Mouse (Mus musculus) NIH3T3 (cell line): ENCODE data around the gene Prss56.

ENCODE experiments used
- DNase-seq: peaks from one replicate; pipeline ENCODE4 v3.0.0-alpha.2; 2012; ENCODE audit warnings: low read depth

Prss56 gene

DNA sequence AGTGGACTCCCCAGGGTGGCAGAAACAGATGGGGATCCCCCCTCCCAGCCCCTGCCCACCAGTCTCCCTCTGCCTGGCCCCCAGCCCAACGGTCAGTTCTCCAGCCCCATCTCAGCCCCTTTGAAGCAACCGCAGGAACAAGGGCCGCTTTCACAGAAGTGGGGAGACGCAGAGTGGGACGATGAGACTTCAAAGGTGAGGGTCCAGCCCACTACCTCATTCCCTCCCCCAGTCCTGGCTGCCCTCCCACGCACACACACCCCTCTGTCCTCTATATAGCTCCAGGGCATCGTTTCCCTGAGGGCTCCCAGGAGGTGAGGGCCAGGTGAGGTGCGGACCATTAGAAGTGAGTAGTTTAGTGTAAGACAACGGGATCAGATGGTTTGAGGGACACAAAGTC lies at the start of gene Prss56:
Gene Prss56, plus strand, starts transcription at position 301 of the 400 bp plus-strand sequence.
- no peak for DNase-seq

- DNase-seq = no peak
These were observed 41.6 kb upstream of the Prss56 start for GRCm38 (mm10) chr1:87141550-87141949.

DNA sequence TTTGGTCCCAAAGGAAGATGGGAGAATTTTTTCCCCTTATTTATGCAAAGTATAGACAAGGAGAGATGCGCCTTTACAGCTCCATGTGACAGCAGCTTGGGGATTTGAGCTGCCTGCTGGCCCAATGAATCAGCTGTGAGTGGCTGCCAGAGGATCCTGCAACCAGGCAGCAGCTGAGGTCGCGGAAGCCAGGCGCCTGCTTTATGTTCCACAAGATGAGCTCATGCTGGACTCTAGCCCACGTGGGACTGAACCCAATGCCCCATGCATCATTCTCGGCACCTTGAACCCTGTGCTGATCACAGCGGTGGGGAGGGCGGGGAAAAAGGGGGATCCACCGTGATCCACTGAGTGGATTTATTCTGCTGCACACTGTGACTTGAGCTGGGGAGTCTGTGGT lies 40.7 kb upstream of the Prss56 start:
- DNase-seq = peak; percentile 79

DNA sequence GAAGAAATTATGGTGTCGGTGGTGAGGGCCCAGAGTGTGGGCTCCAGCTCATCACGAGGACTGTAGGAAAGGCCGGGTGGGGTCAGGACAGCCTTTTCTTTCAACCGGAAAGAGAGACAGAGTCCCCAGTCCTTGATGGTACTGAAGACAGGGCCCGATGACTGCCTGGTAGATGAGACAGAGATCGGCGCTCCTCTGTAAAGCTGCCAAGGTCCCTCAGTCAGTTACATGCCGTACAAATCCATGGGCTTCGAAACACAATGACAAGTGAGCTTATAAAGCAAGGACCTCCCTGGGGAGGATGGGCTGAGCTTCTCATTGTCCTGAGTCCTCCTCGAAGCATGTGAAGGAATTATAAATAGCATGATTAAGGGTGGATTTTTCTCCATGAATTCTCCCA lies 40.0 kb upstream of the Prss56 start:
- DNase-seq = no peak

DNA sequence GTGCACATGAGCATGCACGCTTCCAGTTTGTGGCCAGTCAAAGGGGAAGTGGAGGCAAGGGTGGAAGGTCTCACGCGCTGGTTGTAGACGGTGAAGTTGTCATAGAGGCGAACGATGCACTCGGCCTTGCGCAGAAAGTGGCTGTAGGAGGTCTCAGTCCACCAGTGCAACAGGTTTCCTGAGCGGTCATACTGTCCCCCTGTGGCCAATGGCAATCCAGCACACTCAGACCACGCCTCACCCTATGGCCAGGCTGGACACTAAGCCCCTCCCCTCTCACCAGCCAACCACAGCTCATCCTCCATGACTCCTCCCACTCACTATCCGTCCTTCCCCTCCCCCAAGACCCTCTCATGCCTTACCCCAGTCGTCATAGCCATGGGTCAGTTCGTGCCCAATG lies 33.7 kb upstream of the Prss56 start:
- DNase-seq = no peak

DNA sequence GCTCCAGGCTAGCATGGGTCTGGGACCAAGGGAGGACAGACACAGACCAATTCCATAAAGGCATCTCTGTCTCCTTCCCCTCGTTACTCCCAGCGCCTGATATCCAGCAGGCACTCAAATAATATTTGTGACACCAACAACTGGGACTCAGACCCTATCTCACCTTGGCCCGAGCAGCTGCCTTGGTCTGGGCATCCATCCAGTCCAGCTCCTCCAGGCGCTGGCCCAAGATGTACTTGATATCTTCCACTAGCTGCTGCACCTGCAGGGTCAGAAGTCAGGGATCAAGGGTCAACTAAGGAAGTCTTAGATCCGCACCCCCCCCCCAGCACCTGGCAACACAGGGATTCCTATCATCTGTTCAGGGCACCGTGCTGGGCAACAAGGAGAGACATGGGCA lies 31.8 kb upstream of the Prss56 start:
- DNase-seq = no peak

DNA sequence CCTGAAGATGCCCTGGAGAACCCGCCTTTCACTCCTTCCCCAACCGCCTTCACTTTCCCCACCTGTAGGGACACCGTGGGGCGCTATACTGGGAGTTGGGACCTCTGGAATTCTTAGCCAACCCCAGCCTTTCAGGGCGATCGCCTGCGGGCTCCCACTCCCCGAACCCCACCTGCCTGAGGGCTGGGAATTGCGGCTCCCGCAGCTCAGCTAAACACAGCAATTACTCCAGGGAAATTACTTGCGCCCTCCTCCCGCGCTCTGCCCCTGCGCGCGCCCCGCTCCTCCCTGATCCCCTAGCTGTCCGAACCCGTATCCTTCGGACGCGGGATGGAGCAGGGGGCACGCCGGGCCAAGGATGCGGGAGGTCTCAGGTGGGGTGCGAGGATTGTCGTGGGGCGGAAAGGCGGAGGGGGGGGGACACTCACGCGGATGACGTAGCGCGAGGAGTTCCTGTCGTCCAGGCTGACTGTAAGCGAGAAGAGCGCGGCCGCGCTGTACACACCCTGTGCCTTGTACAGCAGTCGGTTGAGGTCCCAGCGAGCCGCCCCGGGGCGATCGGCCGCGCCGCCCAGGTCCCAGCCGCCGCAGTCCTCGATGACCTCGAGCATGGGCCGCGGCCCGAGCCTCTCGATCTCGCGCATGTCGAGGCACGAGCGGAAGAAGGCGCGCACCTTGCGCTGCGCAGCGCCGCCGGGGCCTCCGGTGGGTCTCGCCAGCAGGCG lies 29.2 kb upstream of the Prss56 start:
- no peak for DNase-seq

GRCm38 (mm10) chr1:87154501-87155120 lies 28.5 kb upstream of the Prss56 start:
- no peak for DNase-seq

- no peak for DNase-seq
These were observed 27.4 kb upstream of the Prss56 start for GRCm38 (mm10) chr1:87155531-87156198.

GRCm38 (mm10) chr1:87156199-87156587 lies 26.9 kb upstream of the Prss56 start, which contains the start of gene Ecel1:
Gene Ecel1 (minus strand): TSS chr1:87156521.
- DNase-seq = no peak

DNA sequence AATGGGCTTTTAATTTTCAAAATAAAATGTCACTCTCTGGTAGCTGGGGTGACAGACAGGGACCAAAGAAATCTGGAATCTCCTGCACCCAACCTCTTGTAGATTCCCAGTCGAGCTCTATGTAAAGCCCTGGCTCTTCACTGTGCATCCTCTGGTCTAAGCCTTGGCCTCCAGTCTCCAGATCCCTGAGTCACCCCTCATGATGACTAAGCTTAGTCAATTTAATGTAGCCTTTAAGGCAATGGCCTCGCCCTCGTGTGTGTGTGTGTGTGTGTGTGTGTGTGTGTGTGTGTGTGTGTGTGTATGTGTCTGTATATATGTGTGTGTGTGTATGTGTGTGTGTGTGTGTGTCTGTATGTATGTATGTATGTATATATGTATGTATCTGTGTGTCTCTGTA lies 23.7 kb upstream of the Prss56 start:
- DNase-seq = peak; percentile 78

DNA sequence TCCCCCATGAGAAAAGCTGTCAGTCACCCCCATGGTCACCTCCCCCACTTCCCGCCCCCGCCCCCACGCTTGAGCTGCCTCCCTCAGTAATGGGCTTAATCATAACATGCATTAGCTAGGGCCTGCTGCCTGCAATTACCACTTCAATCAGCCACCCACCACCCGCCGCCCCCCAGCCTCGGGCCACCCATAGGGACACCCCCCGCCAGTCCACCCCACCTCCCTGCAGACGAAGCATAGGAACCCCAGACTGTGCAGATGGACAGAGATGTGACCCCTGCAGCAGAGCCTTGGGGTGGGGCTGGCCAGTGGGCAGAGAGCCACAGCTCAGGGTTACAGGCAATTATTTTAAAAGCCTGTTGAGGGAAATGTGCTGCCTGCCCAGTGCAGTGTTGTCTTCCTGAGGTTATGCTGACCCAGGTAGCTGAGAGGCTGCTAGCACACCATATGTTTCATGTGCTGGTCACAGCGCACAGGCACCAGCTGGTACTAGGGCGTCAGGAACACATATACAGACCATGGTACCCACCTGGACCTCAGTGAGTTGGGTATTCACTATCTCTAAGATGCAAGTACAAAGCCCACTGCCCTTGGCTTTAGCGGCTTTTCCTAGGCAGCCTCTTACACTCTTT lies 18.8 kb upstream of the Prss56 start:
- DNase-seq = no peak

- DNase-seq = no peak
These were observed 18.3 kb upstream of the Prss56 start for GRCm38 (mm10) chr1:87164796-87165184.

- no peak for DNase-seq
These were observed 12.7 kb upstream of the Prss56 start for GRCm38 (mm10) chr1:87170458-87170857.

DNA sequence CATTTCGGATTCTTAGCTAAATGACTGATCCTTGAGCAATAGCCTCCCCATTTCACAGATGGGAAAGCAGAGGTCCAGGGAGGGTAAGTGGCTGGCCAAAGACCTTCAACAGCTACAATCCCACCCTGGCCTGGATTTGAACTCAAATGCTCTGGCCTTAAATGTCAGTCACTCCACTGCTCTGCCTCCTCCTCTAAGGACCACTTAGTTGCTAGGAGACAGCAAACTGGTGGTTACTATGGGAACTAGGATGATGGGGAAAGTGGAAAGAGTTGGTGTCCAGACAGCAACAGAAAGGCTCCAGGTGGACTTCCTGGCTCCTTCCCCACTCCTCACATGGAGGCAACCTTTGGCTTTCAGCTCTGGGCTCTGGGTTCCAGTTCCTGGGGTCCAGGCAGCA lies 11.8 kb upstream of the Prss56 start:
- no peak for DNase-seq

GRCm38 (mm10) chr1:87172316-87172715 lies 10.8 kb upstream of the Prss56 start:
- DNase-seq = peak; percentile 30

DNA sequence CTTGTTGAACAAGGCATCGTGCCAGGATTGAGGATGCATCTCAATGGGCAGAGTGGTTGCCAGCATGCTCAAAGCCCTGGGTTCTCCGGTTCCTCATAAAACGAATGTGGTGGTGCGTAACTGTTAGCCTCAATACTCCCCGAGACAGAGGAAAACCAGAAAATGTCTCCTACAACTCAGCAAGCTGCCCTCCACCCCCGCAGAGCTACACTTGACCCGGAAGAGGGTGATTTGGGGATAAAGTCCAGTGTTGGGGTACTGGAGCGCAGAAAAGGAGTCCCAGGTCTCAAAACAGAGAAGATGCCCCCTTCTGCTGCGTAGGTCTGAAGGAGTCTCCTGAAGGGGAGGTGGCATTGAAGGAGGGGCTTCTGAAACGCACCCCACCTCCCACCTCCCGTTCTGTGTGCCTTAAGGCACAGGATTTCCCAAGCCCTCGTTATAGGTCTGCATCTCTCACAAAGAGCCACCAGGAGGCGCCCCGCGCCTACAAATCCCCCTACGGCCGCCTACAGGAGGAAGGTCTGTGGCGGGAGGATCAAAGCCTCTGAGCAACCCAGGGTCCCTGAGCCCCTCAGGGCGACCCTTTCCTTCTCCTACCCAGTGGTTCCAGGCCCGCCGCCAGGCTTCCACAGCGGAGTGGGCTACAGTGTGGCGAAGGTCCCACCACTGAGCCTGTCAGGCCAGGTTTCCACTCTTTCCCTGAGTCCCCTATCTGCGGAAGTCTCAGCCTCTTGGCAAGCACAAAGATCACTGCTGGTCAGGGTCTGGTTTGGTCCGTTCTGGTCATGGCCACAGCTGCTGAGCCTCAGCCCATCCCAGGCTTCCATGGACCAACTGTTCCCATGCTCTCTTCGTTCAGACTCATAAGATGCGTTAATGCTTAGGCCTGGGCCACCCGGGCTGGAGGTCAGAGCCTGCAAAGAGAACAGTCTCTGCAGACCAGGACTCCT lies 8.8 kb upstream of the Prss56 start:
- DNase-seq = peak; percentile 87

DNA sequence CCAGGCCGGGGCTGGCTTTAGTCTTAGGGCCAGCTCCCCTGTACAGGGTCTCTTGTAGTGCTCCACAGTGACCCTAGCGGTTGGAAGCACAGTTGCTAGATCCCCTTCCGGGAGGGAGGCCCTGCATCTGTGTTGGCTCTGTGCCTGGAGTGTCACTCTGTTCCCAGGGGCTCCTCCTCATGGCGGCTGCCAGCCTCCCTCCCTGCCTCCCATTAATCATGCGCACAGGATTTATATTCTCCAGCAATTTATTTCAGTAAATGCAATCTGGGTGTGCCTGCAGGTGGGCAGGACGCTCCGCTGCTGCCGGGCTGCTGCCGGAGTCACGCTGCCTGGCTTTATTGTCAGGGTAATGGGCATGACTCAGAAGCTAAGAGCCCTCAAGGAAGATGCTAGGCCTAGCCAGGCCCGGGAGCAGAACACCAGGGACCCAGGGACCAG lies 7.2 kb upstream of the Prss56 start:
- peak; percentile 61 for DNase-seq

GRCm38 (mm10) chr1:87180896-87181295 lies 2.2 kb upstream of the Prss56 start:
- peak; percentile 95 for DNase-seq

DNA sequence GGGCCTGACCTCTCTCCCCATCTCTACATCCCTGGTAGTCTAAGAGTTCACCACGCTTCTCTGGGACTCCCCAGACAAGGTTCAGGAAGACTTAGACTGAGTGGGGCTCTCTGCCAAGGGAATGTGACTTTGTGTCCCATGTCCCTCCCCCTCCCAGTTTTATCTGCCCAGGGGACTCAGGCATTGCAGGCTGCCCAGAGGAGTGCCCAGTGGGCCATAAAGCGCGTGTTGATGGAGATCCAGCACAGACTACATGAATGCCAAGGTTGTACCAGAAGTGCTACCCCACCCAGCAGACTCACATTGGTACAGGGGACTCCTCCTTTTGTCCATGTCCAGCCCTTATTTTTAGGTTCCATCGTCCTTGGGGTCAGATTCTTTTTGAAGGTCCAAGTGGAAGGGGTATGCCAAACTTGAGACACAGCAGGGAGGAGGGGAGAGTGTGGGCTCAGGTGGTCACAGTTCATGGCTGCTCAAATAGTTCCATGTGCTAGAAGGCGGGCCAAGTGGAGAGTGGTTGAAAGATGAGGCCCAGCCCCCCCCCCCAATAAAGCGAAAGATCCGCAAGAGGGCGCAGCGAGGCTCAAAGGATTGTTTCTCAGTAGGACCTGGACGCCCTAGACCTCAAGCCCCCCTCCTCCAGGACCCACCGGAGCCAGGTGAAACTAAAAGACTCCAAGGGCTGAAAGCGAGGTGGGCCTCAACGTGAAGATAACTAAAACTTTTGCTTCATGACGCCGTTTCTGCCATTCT lies 1.1 kb downstream of the Prss56 start:
- DNase-seq = peak; percentile 38

- peak; percentile 90 for DNase-seq
These were observed 1.6 kb downstream of the Prss56 start for GRCm38 (mm10) chr1:87184751-87185139.
